Mouse (Mus musculus) brain, adult 2 months (tissue): ENCODE results near the gene Dus2.
A peak's percentile ranks its signal among the peaks of the same experiment; 100 is the strongest.

Source experiments
- DNase-seq: peaks from one replicate; pipeline ENCODE4 v3.0.0; 2011; ENCODE audit warnings: low read depth, low spot score

Gene Dus2

GRCm38 (mm10) chr8:106075863-106076174 is 84.7 kb downstream of the Dus2 start:
- DNase-seq: no peak

- peak; percentile 67 for DNase-seq
Measured at GRCm38 (mm10) chr8:106076612-106077011, 85.5 kb downstream of the Dus2 start.

- DNase-seq: no peak
Measured at GRCm38 (mm10) chr8:106077452-106078067, 86.4 kb downstream of the Dus2 start.

GRCm38 (mm10) chr8:106102321-106102720 is 111.2 kb downstream of the Dus2 start:
- no peak for DNase-seq
